Mouse (Mus musculus) embryonic fibroblast, embryonic 13.5 days (primary cell): ENCODE results near the gene Kifap3.

Experiments used
- CTCF ChIP-seq: IDR thresholded peaks from 2 replicates; pipeline ENCODE4 v1.5.1; 2011; ENCODE audit warnings: mild to moderate bottlenecking, control low read depth, low read length, moderate library complexity, borderline replicate concordance; ENCODE audit not compliant: insufficient read depth
- POLR2A ChIP-seq: IDR thresholded peaks from 2 replicates; pipeline ENCODE4 v1.6.1; 2011; ENCODE audit warnings: low read depth, mild to moderate bottlenecking, control low read depth, low read length, moderate library complexity

GRCm38 (mm10) chr1:163903411-163903810 is 124.0 kb downstream of the Kifap3 start:
- TF ChIP-seq POLR2A (no peak), CTCF (no peak)
